Mouse (Mus musculus) ES-E14 (cell line): ENCODE results near the gene Olfr1211.

ENCODE experiments used
- CHD2 ChIP-seq: IDR thresholded peaks from 2 replicates; pipeline ENCODE4 v1.6.1; 2014; ENCODE audit warnings: mild to moderate bottlenecking, low read depth, low read length, inconsistent platforms
- HCFC1 ChIP-seq: IDR thresholded peaks from 2 replicates; pipeline ENCODE4 v1.6.1; 2012; ENCODE audit warnings: low read length, inconsistent platforms, borderline replicate concordance; ENCODE audit not compliant: insufficient read depth
- ZC3H11A ChIP-seq: IDR thresholded peaks from 2 replicates; pipeline ENCODE4 v1.6.1; 2012; ENCODE audit warnings: low read depth, mild to moderate bottlenecking, inconsistent platforms, low read length, borderline replicate concordance
- ZNF384 ChIP-seq: IDR thresholded peaks from 2 replicates; pipeline ENCODE4 v1.6.1; 2012; ENCODE audit warnings: low read depth, low read length, inconsistent platforms

- no peak for TF ChIP-seq ZNF384
- TF ChIP-seq CHD2 = no peak
- TF ChIP-seq HCFC1 = no peak
- no peak for TF ChIP-seq ZC3H11A
Observed at GRCm38 (mm10) chr2:88938011-88938410, at the start of gene Olfr1211.
